Mouse (Mus musculus): Measurements from ENCODE around the gene Ipo13. TPM values are rescaled to one million over a fixed set of nuclear protein-coding genes. Genes with fewer than 3 reads are reported as not detected.

Ipo13 gene
- polyA plus RNA-seq, 1 experiment, result 96.0 TPM

- H3K27me3 ChIP-seq (ENCODE audit: control insufficient read depth, insufficient read depth, low read length), result no peaks in the 10 kb centered on the region
- TF ChIP-seq POLR2A (IDR thresholded peaks at IDR 0.05; ENCODE audit: control insufficient read depth, extremely low read depth, insufficient read depth, low read length, poor library complexity), result no peak
- no peak for TF ChIP-seq CTCF (IDR thresholded peaks at IDR 0.05; ENCODE audit: borderline replicate concordance, control insufficient read depth, extremely low read depth, insufficient read depth, low read length, poor library complexity)
- peaks cover 11% of the 10 kb centered on the region for H3K4me1 ChIP-seq (replicated peaks; ENCODE audit: control insufficient read depth, insufficient read depth, low read length)
- DNase-seq, result no peak
- H3K36me3 ChIP-seq (ENCODE audit: control insufficient read depth, insufficient read depth, low read length), result peaks cover 4% of the 10 kb centered on the region; the same call in 1 of the 2 replicates
- H3K27ac ChIP-seq (ENCODE audit: control insufficient read depth, insufficient read depth, low read length), result no peak overlapping the region
- no peak overlapping the region for H3K4me3 ChIP-seq (ENCODE audit: control insufficient read depth, insufficient read depth, low read length)
- WGBS, result 93% methylated on average over 7 of the region's 7 CpGs
These were observed 19.5 kb downstream of the Ipo13 start for GRCm38 (mm10) chr4:117895339-117895738.

DNA sequence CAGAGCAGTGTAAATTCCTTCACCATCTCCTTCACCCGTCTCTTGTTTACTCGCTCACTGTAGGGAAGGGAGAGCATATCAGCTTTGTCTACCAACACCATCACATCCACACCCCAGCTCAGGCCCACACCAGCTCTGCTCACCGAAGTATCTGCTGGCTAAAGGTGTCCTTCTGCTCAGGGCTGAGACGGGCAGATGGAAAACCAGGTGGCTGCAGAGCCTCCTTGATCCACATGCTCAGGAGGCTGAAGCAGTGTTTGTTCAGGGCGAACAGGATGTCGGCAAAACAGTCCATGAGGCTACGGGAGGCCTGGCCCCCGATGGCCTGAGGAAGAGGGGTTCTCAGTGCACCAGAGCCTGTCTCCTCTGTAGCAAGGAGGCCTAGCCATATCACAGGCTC lies 20.2 kb downstream of the Ipo13 start:
- no peak overlapping the region for H3K27ac ChIP-seq (ENCODE audit: control insufficient read depth, insufficient read depth, low read length)
- 96% methylated on average over 8 of the region's 8 CpGs for WGBS
- no peaks in the 10 kb centered on the region; the same call in 1 of the 2 replicates for H3K36me3 ChIP-seq (ENCODE audit: control insufficient read depth, insufficient read depth, low read length)
- no peak overlapping the region for H3K4me3 ChIP-seq (ENCODE audit: control insufficient read depth, insufficient read depth, low read length)
- TF ChIP-seq POLR2A (IDR thresholded peaks at IDR 0.05; ENCODE audit: control insufficient read depth, extremely low read depth, insufficient read depth, low read length, poor library complexity), result no peak
- TF ChIP-seq CTCF (IDR thresholded peaks at IDR 0.05; ENCODE audit: borderline replicate concordance, control insufficient read depth, extremely low read depth, insufficient read depth, low read length, poor library complexity), result no peak
- no peak for DNase-seq
- peaks cover 11% of the 10 kb centered on the region for H3K4me1 ChIP-seq (replicated peaks; ENCODE audit: control insufficient read depth, insufficient read depth, low read length)
- no peaks in the 10 kb centered on the region for H3K27me3 ChIP-seq (ENCODE audit: control insufficient read depth, insufficient read depth, low read length)

GRCm38 (mm10) chr4:117893376-117893775 lies 21.4 kb downstream of the Ipo13 start:
- Histone ChIP-seq H3K4me1 (replicated peaks; ENCODE audit: control insufficient read depth, insufficient read depth, low read length) (peaks cover 11% of the 10 kb centered on the region), H3K27me3 (ENCODE audit: control insufficient read depth, insufficient read depth, low read length) (no peaks in the 10 kb centered on the region), H3K27ac (ENCODE audit: control insufficient read depth, insufficient read depth, low read length) (no peak overlapping the region), H3K4me3 (ENCODE audit: control insufficient read depth, insufficient read depth, low read length) (no peak overlapping the region), H3K36me3 (ENCODE audit: control insufficient read depth, insufficient read depth, low read length) (no peaks in the 10 kb centered on the region)
- DNase-seq, result peak; percentile 61
- TF ChIP-seq POLR2A (IDR thresholded peaks at IDR 0.05; ENCODE audit: control insufficient read depth, extremely low read depth, insufficient read depth, low read length, poor library complexity) (no peak), CTCF (IDR thresholded peaks at IDR 0.05; ENCODE audit: borderline replicate concordance, control insufficient read depth, extremely low read depth, insufficient read depth, low read length, poor library complexity) (no peak)
- 23% methylated on average over 9 of the region's 9 CpGs for WGBS

- peak; percentile 87 for DNase-seq
- WGBS, result under 1% methylated on average over 21 of the region's 21 CpGs
- no peaks in the 10 kb centered on the region for H3K36me3 ChIP-seq (ENCODE audit: control insufficient read depth, insufficient read depth, low read length)
These were observed 23.0 kb downstream of the Ipo13 start, which contains the start of gene Dph2 for GRCm38 (mm10) chr4:117891738-117892161. Gene Dph2 (minus strand): TSS chr4:117892032.

DNA sequence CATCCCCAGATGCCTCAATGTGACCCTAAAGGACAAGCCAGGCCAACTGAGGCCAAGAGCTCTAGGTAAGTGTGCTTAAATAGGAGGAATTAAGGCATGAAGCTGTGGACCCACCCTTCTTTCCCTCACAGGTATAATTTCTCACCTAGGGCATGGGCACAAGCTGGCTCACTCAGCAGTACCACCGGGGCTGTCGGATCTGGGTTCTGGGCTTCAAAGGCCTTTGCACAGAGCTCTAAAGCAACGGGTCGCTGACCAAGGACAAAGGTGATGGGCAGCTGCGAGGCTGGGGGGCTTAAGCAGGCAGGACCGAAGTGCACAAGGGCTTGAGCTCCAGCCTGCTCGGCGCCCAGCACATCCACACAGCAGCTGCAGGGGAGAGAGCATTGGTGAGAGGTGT lies 24.0 kb downstream of the Ipo13 start:
- H3K4me3 ChIP-seq (ENCODE audit: control insufficient read depth, insufficient read depth, low read length), result 0 out of 2 replicates have a peak overlapping the region, but pooled peaks have one; percentile 85
- H3K27me3 ChIP-seq (ENCODE audit: control insufficient read depth, insufficient read depth, low read length), result no peaks in the 10 kb centered on the region
- H3K27ac ChIP-seq (ENCODE audit: control insufficient read depth, insufficient read depth, low read length), result no peak overlapping the region
- H3K36me3 ChIP-seq (ENCODE audit: control insufficient read depth, insufficient read depth, low read length), result no peaks in the 10 kb centered on the region
- DNase-seq, result no peak
- TF ChIP-seq POLR2A (IDR thresholded peaks at IDR 0.05; ENCODE audit: control insufficient read depth, extremely low read depth, insufficient read depth, low read length, poor library complexity) (no peak), CTCF (IDR thresholded peaks at IDR 0.05; ENCODE audit: borderline replicate concordance, control insufficient read depth, extremely low read depth, insufficient read depth, low read length, poor library complexity) (no peak)
- peaks cover 20% of the 10 kb centered on the region for H3K4me1 ChIP-seq (replicated peaks; ENCODE audit: control insufficient read depth, insufficient read depth, low read length)
- WGBS, result 94% methylated on average over 8 of the region's 8 CpGs

More at GRCm38 (mm10) chr4:117891738-117892161, 23.0 kb downstream of the Ipo13 start, which contains the start of gene Dph2:
- H3K27ac ChIP-seq (ENCODE audit: control insufficient read depth, insufficient read depth, low read length), result no peak within 1 kb of the TSS
- no peaks in the 10 kb centered on the region for H3K27me3 ChIP-seq (ENCODE audit: control insufficient read depth, insufficient read depth, low read length)
- H3K4me1 ChIP-seq (replicated peaks; ENCODE audit: control insufficient read depth, insufficient read depth, low read length), result peaks cover 14% of the 10 kb centered on the region
- peak within 1 kb of the TSS; percentile 85 for H3K4me3 ChIP-seq (ENCODE audit: control insufficient read depth, insufficient read depth, low read length)
- TF ChIP-seq CTCF (IDR thresholded peaks at IDR 0.05; ENCODE audit: borderline replicate concordance, control insufficient read depth, extremely low read depth, insufficient read depth, low read length, poor library complexity) (no peak), POLR2A (IDR thresholded peaks at IDR 0.05; ENCODE audit: control insufficient read depth, extremely low read depth, insufficient read depth, low read length, poor library complexity) (0 out of 2 replicates have a peak, but pooled peaks have one; percentile 17)

DNA sequence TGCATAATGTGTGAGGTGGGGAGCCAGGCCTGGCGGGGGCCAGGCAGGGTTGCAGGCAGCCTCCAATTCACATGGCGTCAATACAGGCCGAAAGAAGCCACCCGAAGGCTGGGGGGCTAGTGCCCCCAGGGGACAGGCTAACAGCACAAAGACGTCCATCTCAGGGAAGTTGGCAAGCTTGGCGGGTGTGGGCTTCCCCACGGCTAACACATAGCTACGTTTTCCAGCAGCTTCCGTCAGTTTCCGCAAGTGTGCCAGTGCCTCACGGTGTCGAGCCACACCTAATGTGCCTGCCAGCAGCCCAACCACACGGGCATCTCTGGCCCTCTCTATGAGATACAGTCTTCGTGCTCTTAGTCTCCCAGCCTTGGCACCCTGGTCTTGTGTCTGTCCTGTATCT lies 24.8 kb downstream of the Ipo13 start:
- H3K27ac ChIP-seq (ENCODE audit: control insufficient read depth, insufficient read depth, low read length), result no peak overlapping the region
- H3K27me3 ChIP-seq (ENCODE audit: control insufficient read depth, insufficient read depth, low read length), result no peaks in the 10 kb centered on the region
- H3K4me1 ChIP-seq (replicated peaks; ENCODE audit: control insufficient read depth, insufficient read depth, low read length), result peaks cover 20% of the 10 kb centered on the region
- no peaks in the 10 kb centered on the region for H3K36me3 ChIP-seq (ENCODE audit: control insufficient read depth, insufficient read depth, low read length)
- H3K4me3 ChIP-seq (ENCODE audit: control insufficient read depth, insufficient read depth, low read length), result no peak overlapping the region
- 97% methylated on average over 14 of the region's 14 CpGs for WGBS
- no peak for DNase-seq
- no peak for TF ChIP-seq POLR2A (IDR thresholded peaks at IDR 0.05; ENCODE audit: control insufficient read depth, extremely low read depth, insufficient read depth, low read length, poor library complexity)
- TF ChIP-seq CTCF (IDR thresholded peaks at IDR 0.05; ENCODE audit: borderline replicate concordance, control insufficient read depth, extremely low read depth, insufficient read depth, low read length, poor library complexity), result no peak

DNA sequence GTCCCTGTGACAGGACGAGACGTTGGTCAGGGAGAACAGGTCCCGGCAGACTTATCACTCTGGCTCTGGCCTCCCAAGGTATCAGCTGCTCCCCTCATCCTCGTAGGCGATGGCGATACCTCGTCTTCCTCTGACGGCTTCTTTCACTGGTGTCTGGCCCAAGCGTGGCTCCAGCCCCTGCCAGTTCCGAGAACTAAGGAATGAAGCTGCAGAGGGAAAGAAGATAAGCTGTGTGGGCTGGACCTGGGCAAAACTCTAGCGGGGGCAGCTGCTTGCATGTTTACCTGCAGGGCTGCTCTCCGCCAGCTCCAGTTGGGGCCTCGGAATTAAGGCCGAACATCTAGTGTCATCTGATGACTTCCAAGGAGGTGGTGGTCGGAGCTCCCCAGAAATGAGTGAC lies 25.3 kb downstream of the Ipo13 start:
- TF ChIP-seq POLR2A (IDR thresholded peaks at IDR 0.05; ENCODE audit: control insufficient read depth, extremely low read depth, insufficient read depth, low read length, poor library complexity) (no peak), CTCF (IDR thresholded peaks at IDR 0.05; ENCODE audit: borderline replicate concordance, control insufficient read depth, extremely low read depth, insufficient read depth, low read length, poor library complexity) (no peak)
- H3K4me3 ChIP-seq (ENCODE audit: control insufficient read depth, insufficient read depth, low read length), result no peak overlapping the region
- 98% methylated on average over 15 of the region's 15 CpGs for WGBS
- peaks cover 20% of the 10 kb centered on the region for H3K4me1 ChIP-seq (replicated peaks; ENCODE audit: control insufficient read depth, insufficient read depth, low read length)
- no peaks in the 10 kb centered on the region for H3K27me3 ChIP-seq (ENCODE audit: control insufficient read depth, insufficient read depth, low read length)
- H3K36me3 ChIP-seq (ENCODE audit: control insufficient read depth, insufficient read depth, low read length), result no peaks in the 10 kb centered on the region; the same call in 1 of the 2 replicates
- DNase-seq, result no peak
- no peak overlapping the region for H3K27ac ChIP-seq (ENCODE audit: control insufficient read depth, insufficient read depth, low read length)
